Mouse (Mus musculus): ENCODE data around the gene Ubr2.

The Ubr2 gene

DNA sequence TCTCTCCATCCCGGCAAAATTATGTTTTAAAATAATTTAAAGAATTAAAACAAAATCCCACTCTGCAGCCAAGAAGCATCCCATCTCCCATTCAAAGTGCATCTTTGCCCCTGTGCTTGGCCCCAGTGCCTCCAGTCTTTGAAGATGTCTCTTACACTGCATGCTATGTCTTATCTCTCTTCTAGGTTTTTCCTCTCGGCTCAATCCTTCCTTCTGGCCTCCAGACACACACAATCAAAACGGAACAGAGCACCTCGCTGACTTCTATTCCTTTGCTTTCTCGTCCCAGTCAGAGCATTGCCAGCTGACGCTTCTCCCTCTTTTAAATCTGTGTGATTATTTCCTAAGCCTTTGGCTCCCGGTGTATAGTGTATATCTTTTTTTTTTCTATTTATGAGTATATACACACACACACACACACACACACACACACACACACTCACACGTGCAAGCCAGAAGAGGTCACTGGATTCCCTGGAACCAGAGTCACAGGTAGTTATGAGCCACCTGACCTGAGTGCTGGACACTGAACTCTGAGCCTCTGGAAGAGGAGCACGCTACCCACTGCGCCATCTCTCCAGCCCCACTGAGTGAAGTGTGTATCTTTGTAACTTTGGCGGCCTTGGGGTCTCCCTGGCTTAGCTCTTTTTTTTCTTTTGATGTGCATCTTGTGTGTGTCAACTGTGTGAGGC lies 125.0 kb downstream of the Ubr2 start:
- DNase-seq (ENCODE audit: low read depth, low spot score) = no peak

DNA sequence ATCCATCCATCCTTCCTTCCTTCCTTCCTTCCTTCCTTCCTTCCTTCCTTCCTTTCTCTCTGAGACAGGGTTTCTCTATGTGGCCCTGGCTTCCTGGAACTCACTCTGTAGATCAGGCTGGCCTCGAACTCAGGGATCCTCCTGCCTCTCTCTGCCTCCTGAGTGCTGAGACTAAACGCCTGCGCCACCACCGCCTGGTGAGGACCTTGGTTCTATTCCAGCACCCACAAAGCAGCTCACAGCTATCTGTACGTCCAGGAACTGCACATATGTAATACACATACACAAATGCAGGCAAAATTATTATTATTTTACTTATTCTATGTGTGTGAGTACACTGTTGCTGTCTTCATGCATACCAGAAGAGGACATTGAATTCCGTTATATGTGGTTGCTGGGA lies 125.6 kb downstream of the Ubr2 start:
- DNase-seq (ENCODE audit: low read depth, low spot score) = no peak

DNA sequence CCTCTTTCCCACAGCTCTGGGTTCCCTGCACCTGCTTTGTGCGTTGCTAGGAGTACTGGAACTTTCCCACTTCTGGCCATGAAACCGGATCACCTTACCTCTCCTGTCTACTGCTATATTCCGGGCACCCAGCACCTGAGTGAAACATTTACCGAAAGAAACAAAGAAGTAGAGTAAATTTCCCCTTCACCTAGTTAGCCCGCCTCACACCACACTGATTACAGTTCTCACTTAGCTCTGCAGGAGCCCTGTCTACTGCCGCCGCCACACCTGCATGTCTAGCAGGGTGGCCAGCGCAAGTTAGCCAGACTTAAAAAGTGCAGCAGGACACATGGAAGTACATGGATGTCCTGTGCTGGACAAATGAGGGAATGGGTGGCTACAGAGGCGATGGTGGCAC lies 127.2 kb downstream of the Ubr2 start:
- no peak for DNase-seq (ENCODE audit: low read depth, low spot score)

DNA sequence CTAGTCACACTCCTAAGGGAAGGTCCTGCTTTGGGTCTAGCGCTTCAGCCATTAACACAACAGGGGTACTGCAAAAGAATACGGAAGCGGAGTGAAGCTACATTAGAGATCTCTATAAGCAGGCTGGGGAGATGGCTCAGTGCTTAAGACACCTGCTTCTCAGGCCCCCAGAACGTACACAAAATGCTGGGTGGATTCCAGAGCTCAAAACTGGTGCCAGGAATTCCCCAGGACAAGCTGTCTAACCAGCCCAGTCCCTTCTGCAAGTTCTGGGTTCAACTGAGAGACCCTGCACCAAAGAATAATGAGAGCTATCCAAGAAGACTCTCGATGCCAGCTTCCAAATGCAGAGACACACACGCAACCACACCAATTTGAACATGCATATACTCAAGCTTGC lies 128.6 kb downstream of the Ubr2 start:
- no peak for DNase-seq (ENCODE audit: low read depth, low spot score)

DNA sequence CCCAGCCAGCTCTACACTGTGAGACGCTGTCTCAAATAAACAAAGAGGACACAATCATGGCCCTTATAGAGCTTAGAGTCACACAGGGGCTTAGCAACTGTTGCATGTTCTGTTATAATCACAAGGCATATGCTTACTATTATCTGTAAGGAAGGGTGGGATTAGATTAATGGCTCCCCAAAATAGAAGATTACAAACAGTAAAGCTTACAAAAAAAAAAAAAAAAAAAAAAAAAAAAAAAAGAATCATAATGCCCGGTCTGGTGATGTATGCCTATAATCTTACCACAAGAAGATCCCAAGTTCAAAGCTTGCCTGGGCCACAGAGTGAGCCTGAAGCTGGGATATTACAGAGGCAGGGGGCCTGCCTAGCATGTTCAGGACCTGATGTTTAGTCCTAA lies 130.0 kb downstream of the Ubr2 start:
- peak; percentile 20 for DNase-seq (ENCODE audit: low read depth, low spot score)

DNA sequence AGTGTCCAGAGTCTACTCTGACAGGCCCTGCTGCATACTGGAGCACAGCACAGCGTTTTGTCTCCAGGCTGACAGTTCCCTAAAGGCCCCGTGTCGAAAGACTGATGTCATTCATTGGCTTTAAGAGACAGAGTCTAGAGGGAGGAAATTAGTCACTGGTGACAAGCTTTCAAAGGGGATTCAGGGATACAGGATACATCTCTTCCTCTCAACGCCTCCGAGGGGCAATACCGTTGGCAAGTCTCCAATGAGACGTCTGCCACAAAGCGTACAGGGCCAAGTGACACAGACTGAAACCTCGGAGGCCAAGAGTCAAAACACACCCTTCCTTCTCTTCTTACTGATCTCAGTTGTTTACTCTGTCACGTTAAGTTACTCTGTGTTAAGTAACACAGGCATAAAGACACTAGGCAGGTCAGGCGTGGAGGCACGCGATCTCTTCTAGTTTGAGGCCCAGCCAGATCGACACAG lies 130.5 kb downstream of the Ubr2 start:
- peak; percentile 91 for DNase-seq (ENCODE audit: low read depth, low spot score)

All from 3T3-L1 (cell line).